Mouse (Mus musculus): Measurements from ENCODE around the gene E2f8.

- TF ChIP-seq MYOG (IDR thresholded peaks at IDR 0.05; ENCODE audit: control insufficient read depth in 1 of 3, insufficient read depth in 1 of 3, insufficient read length in 2 of 3, low read depth in 2 of 3) (no peak), POLR2A (IDR thresholded peaks at IDR 0.05; ENCODE audit: insufficient read length, low read depth) (no peak), POLR2AphosphoS2 (IDR thresholded peaks at IDR 0.05; ENCODE audit: insufficient read length, low read depth) (no peak), TCF12 (IDR thresholded peaks at IDR 0.05; ENCODE audit: insufficient read depth, poor library complexity, severe bottlenecking) (no peak), TCF3 (IDR thresholded peaks at IDR 0.05; ENCODE audit: insufficient read length, low read depth) (no peak), E2F4 (IDR thresholded peaks at IDR 0.05; ENCODE audit: insufficient read depth) (no peak)
Observed at GRCm38 (mm10) chr7:48860948-48861347, 20.4 kb downstream of the E2f8 start.
